Mouse (Mus musculus) midbrain, embryonic 13.5 days (tissue): ENCODE results near the gene Sult3a1. TPM values are rescaled to one million over a fixed set of nuclear protein-coding genes. Genes with fewer than 3 reads are reported as not detected.
"Not testable (repeated sequence)": the region's sequence is repeated elsewhere in the genome, so short reads cannot be mapped to it uniquely, and the experiment has no call there.

Experiments used
- ATAC-seq: fragments of 200-750 bp; cut with Nextera tagmentation; 2 replicates; pipeline ENCODE4 v1.8.0; 2017; ENCODE audit warnings: mild to moderate bottlenecking, moderate TSS enrichment, moderate library complexity
- H3K27ac ChIP-seq: fragments of 300-500 bp; sonication (generic); 2 replicates; pipeline ENCODE4 v1.5.1; 2015; ENCODE audit warnings: inconsistent platforms, mild to moderate bottlenecking, moderate library complexity
- H3K27me3 ChIP-seq: fragments of 300-500 bp; sonication (generic); 2 replicates; pipeline ENCODE4 v1.6.1; 2015; ENCODE audit warnings: mild to moderate bottlenecking, inconsistent platforms
- H3K36me3 ChIP-seq: fragments of 300-500 bp; sonication (generic); 2 replicates; pipeline ENCODE4 v1.6.1; 2015; ENCODE audit warnings: mild to moderate bottlenecking, inconsistent platforms
- H3K4me1 ChIP-seq: fragments of 300-500 bp; sonication (generic); replicated peaks from 2 replicates; pipeline ENCODE4 v1.6.1; 2015; ENCODE audit warnings: inconsistent platforms
- H3K4me2 ChIP-seq: fragments of 300-500 bp; sonication (generic); replicated peaks from 2 replicates; pipeline ENCODE4 v1.6.1; 2015; ENCODE audit warnings: moderate library complexity, mild to moderate bottlenecking, inconsistent platforms
- H3K4me3 ChIP-seq: fragments of 300-500 bp; sonication (generic); replicated peaks from 2 replicates; pipeline ENCODE4 v1.5.1; 2015; ENCODE audit warnings: mild to moderate bottlenecking, inconsistent platforms
- H3K9ac ChIP-seq: fragments of 300-500 bp; sonication (generic); replicated peaks from 2 replicates; pipeline ENCODE4 v1.6.1; 2015; ENCODE audit warnings: mild to moderate bottlenecking, inconsistent platforms
- H3K9me3 ChIP-seq: fragments of 300-500 bp; sonication (generic); 2 replicates; pipeline ENCODE4 v1.6.1; 2016; ENCODE audit warnings: mild to moderate bottlenecking, inconsistent platforms
- WGBS: fragments of 180-500 bp; shearing (Covaris S2); methylation state at CpG from one replicate; pipeline ENCODE4 v1.1.7; 2015; 5-methylcytosine and 5-hydroxymethylcytosine counted together
- polyA plus RNA-seq: library from polyadenylated mRNA; unstranded; fragments of >200 nt; fragmentation: Nextera tagmentation; extraction: Ambion mirVana; gene quantifications from 2 replicates; pipeline ENCODE4 v1.2.1, GENCODE M21; 2015

The Sult3a1 gene
- not detected in 2 replicates for polyA plus RNA-seq

GRCm38 (mm10) chr10:33857421-33857820 lies at the start of gene Sult3a1:
Gene Sult3a1 (plus strand): TSS chr10:33857721.
- no peaks in the 10 kb centered on the region for H3K4me1 ChIP-seq
- H3K9ac ChIP-seq = no peak within 1 kb of the TSS
- H3K4me3 ChIP-seq = no peak within 1 kb of the TSS
- no peak within 1 kb of the TSS for H3K4me2 ChIP-seq
- no peak for ATAC-seq
- no peaks in the 10 kb centered on the region for H3K36me3 ChIP-seq
- H3K27me3 ChIP-seq = no peaks in the 10 kb centered on the region
- H3K27ac ChIP-seq = no peak within 1 kb of the TSS
- H3K9me3 ChIP-seq = no peaks in the 10 kb centered on the region

GRCm38 (mm10) chr10:33811807-33812206 lies 45.7 kb upstream of the Sult3a1 start:
- no peaks in the 10 kb centered on the region for H3K9me3 ChIP-seq
- H3K4me2 ChIP-seq = no peak overlapping the region
- H3K4me3 ChIP-seq = no peak overlapping the region
- no peak overlapping the region for H3K27ac ChIP-seq
- peak; percentile 70; the same call in 1 of the 2 replicates for ATAC-seq
- WGBS = 20% methylated on average over 1 of the region's 1 CpGs
- no peak overlapping the region for H3K9ac ChIP-seq
- no peaks in the 10 kb centered on the region for H3K27me3 ChIP-seq
- no peaks in the 10 kb centered on the region for H3K36me3 ChIP-seq
- no peaks in the 10 kb centered on the region for H3K4me1 ChIP-seq

DNA sequence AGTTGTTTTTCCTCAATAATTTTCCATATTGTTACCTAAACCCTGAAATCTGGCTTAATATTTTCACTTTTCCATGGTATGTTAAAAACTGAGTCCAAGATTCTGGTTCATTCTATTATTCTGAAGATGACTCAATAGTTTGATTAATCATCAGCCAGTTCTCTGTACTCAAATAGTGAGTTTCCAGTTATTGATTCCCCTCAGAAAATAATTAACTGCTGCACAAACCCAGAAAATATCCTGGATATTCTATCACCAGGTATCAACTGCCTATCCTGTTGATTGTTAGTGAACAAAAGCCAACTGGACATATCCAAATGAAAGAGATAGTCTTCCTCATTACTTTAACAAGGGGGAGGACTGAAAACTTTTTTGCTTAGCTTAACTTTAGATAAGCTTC lies 43.3 kb upstream of the Sult3a1 start:
- Histone ChIP-seq H3K27me3 (no peaks in the 10 kb centered on the region), H3K9ac (no peak overlapping the region), H3K4me1 (no peaks in the 10 kb centered on the region), H3K4me3 (no peak overlapping the region), H3K27ac (no peak overlapping the region), H3K4me2 (no peak overlapping the region), H3K36me3 (no peaks in the 10 kb centered on the region), H3K9me3 (no peaks in the 10 kb centered on the region)
- ATAC-seq = no peak

- H3K4me3 ChIP-seq = no peak overlapping the region
- no peak overlapping the region for H3K27ac ChIP-seq
- 71% methylated on average over 1 of the region's 1 CpGs for WGBS
- no peak overlapping the region for H3K9ac ChIP-seq
- no peaks in the 10 kb centered on the region for H3K9me3 ChIP-seq
- H3K4me1 ChIP-seq = no peaks in the 10 kb centered on the region
- H3K36me3 ChIP-seq = no peaks in the 10 kb centered on the region
- H3K4me2 ChIP-seq = no peak overlapping the region
- no peaks in the 10 kb centered on the region for H3K27me3 ChIP-seq
- ATAC-seq = no peak
Observed at GRCm38 (mm10) chr10:33816923-33817322, 40.6 kb upstream of the Sult3a1 start.

DNA sequence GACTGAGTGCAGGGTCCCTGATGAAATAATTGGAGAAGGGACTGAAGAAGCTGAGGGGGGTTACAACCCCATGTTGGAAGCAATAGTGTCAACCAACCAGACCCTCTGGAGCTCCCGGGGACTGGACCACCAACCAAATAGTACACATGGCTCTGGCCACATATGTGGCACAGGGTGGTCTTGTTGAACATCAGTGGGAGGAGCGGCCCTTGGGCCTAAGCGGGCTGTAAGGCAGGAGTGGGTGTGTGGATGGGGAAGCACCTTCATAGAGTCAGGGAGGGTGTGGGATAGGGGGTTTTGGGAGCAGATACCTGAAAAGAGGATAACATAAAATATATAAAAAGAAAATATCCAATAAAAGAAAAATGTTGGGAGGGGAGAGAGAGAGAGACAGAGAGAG lies 36.6 kb upstream of the Sult3a1 start:
- ATAC-seq = no peak
- WGBS = 98% methylated on average over 3 of the region's 3 CpGs

DNA sequence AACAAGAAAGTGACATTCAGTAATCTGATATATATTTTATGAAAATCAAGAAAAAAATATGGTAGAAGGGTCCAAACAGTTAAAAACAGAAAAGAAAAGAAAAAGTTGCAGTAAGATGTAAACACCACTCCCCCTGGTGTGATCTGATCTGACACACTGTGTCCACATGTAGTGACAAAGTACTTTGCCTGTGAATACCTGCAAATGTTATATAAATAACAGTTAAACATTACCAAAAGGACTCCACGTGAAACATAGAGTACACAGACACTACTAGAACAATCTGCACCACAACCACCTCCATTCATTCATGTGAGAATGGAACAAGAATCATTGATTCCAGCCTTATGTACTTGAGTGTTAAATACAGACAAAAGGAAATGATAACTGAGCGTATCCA lies 8.5 kb downstream of the Sult3a1 start:
- H3K9ac ChIP-seq = no peak overlapping the region
- no peak for ATAC-seq
- no peak overlapping the region for H3K4me3 ChIP-seq
- no peaks in the 10 kb centered on the region for H3K4me1 ChIP-seq
- H3K4me2 ChIP-seq = no peak overlapping the region
- H3K36me3 ChIP-seq = no peaks in the 10 kb centered on the region
- H3K27ac ChIP-seq = no peak overlapping the region
- WGBS = 85% methylated on average over 2 of the region's 2 CpGs
- 0 out of 2 replicates have a peak, but pooled peaks cover 3% of the 10 kb centered on the region for H3K9me3 ChIP-seq
- H3K27me3 ChIP-seq = no peaks in the 10 kb centered on the region

More for the DNA sequence above, 36.6 kb upstream of the Sult3a1 start:
- no peak overlapping the region for H3K4me3 ChIP-seq
- no peak overlapping the region for H3K4me2 ChIP-seq
- H3K27me3 ChIP-seq = no peaks in the 10 kb centered on the region
- H3K27ac ChIP-seq = no peak overlapping the region
- no peaks in the 10 kb centered on the region for H3K9me3 ChIP-seq
- no peaks in the 10 kb centered on the region for H3K36me3 ChIP-seq
- H3K9ac ChIP-seq = no peak overlapping the region
- no peaks in the 10 kb centered on the region for H3K4me1 ChIP-seq

- Histone ChIP-seq H3K4me1 (no peaks in the 10 kb centered on the region), H3K27ac (no peak overlapping the region), H3K4me3 (no peak overlapping the region), H3K36me3 (no peaks in the 10 kb centered on the region), H3K9me3 (peaks cover 6% of the 10 kb centered on the region; the same call in 1 of the 2 replicates), H3K27me3 (no peaks in the 10 kb centered on the region), H3K9ac (no peak overlapping the region), H3K4me2 (no peak overlapping the region)
- ATAC-seq = no peak
- WGBS = 24% methylated on average over 1 of the region's 1 CpGs
Observed at GRCm38 (mm10) chr10:33870441-33870840, 12.9 kb downstream of the Sult3a1 start.

DNA sequence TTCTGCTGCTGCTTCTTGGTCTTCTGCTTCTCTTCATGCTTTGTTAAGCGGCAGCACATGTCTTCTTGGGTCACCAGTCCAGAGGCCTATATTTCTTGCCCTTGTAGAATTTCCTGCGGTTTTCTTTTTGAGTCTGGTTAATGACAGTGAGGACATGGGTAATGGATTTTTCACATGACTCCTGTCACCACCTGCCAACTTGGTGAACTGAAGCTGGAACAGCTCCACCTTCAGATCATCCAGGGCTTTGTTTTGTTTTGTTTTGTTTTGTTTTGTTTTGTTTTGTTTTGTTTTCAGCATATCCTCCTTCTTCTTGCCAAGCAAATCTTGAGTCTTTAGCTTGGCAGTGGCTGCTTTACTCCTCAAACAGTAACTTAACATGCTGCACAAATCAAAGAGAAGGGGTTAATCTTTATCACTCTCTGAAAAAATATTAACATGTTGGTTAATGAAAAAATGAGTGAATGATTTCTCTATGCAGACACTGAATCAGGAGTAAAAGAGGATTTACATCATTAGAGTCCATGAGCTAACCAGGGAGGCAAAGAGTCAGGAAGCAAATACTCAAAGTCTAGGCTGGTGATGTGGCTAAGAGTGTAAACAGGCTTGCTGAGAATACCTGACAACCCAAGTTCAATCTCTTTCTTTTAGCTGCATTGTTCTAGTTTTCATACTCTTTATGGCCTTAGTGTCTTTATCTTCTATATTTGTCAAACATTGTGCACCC lies 15.3 kb downstream of the Sult3a1 start:
- WGBS = 80% methylated on average over 2 of the region's 2 CpGs
- peaks cover 6% of the 10 kb centered on the region; the same call in 1 of the 2 replicates for H3K9me3 ChIP-seq
- no peak for ATAC-seq
- no peaks in the 10 kb centered on the region for H3K4me1 ChIP-seq
- H3K9ac ChIP-seq = no peak overlapping the region
- no peak overlapping the region for H3K27ac ChIP-seq
- H3K4me2 ChIP-seq = no peak overlapping the region
- no peaks in the 10 kb centered on the region for H3K36me3 ChIP-seq
- no peaks in the 10 kb centered on the region for H3K27me3 ChIP-seq
- no peak overlapping the region for H3K4me3 ChIP-seq

- not testable (repeated sequence) for H3K4me1 ChIP-seq, ATAC-seq, H3K36me3 ChIP-seq, H3K9me3 ChIP-seq, H3K27me3 ChIP-seq, H3K4me2 ChIP-seq, H3K9ac ChIP-seq, H3K4me3 ChIP-seq, H3K27ac ChIP-seq
- WGBS = 82% methylated on average over 2 of the region's 2 CpGs
Observed at GRCm38 (mm10) chr10:33882411-33882810, 24.9 kb downstream of the Sult3a1 start.

DNA sequence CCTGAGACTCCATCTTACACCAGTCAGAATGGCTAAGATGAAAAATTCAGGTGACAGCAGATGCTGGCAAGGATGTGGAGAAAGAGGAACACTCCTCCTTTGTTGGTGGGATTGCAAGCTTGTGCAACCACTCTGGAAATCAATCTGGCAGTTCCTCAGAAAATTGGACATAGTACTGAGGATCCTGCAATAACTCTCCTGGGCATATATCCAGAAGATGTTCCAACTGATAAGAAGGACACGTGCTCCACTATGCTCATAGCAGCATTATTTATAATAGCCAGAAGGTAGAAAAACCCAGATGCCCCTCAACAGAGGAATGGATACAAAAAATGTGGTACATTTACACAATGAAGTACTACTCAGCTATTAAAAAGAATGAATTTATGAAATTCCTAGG lies 44.0 kb downstream of the Sult3a1 start:
- not testable (repeated sequence) for H3K4me2 ChIP-seq, H3K4me3 ChIP-seq, H3K9me3 ChIP-seq, H3K27me3 ChIP-seq, H3K4me1 ChIP-seq, H3K9ac ChIP-seq, H3K36me3 ChIP-seq, H3K27ac ChIP-seq, ATAC-seq
- WGBS = 85% methylated on average over 1 of the region's 1 CpGs

DNA sequence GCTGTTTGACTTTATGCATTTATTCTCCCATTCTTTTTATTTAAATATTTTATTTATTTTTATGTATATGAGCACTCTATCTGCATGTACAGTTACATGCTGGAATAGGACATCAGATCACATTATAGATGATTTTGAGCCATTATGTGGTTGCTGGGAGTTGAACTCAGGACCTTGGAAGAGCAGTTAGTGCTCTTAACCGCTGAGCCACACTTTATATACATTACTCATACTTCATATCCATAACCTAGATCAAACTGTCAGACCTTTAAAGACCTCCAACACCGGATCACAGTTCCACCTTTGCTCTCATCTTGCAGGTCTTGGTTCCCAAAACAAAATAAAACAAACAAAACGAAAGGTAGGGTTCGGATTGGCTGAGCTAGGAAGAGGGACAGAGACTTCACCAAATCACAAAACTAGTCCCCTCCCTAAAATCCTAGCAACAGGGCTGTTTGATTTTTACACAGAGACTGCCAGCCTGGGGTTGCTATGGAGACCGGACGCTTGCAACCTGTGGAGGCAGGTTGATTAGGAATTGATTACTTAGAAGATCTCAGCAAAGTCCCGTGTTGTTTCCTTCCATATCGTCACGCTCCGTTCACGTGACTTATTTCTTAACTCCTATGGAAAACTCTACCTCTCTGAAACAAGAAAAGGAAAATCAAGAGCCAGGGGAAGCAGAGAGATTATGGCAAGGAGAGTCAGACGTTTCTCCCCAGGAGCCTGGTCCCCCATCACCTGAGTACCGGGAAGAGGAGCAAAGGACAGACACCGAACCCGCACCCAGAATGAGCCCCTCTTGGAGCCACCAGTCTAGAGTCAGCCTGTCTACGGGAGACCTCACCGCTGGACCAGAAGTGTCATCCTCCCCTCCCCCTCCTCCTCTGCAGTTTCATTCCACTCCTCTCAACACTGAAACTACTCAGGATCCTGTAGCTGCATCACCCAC lies 47.3 kb downstream of the Sult3a1 start, which contains the start of gene Rsph4a:
Gene Rsph4a (plus strand): TSS at position 582 of the 952 bp plus-strand sequence.
- H3K4me1 ChIP-seq = peaks cover 6% of the 10 kb centered on the region
- 0 out of 2 replicates have a peak within 1 kb of the TSS, but pooled peaks have one; percentile 39 for H3K9ac ChIP-seq
- no peaks in the 10 kb centered on the region for H3K36me3 ChIP-seq
- peak within 1 kb of the TSS; percentile 61 for H3K4me2 ChIP-seq
- 7% methylated on average over 17 of the region's 17 CpGs for WGBS
- no peaks in the 10 kb centered on the region for H3K9me3 ChIP-seq
- peak within 1 kb of the TSS; percentile 34 for H3K4me3 ChIP-seq
- no peaks in the 10 kb centered on the region for H3K27me3 ChIP-seq
- ATAC-seq = peak; percentile 99
- no peak within 1 kb of the TSS for H3K27ac ChIP-seq

DNA sequence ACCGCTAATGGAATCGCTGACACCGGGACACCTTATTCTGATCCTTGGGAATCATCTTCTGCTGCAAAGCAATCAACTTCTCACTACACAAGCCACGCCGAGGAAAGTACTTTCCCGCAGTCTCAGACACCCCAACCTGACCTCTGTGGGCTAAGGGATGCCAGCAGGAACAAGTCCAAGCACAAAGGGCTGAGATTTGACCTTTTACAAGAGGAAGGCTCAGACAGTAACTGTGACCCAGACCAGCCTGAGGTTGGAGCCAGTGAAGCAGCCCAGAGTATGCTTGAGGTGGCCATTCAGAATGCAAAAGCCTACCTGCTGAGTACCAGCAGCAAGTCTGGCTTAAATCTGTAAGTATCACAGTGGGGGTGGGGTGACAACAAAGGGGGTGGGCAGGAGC lies 48.0 kb downstream of the Sult3a1 start:
- Histone ChIP-seq H3K4me2 (peak overlapping the region; percentile 61), H3K27me3 (no peaks in the 10 kb centered on the region), H3K27ac (no peak overlapping the region), H3K4me1 (peaks cover 6% of the 10 kb centered on the region), H3K36me3 (no peaks in the 10 kb centered on the region), H3K4me3 (peak overlapping the region; percentile 34), H3K9me3 (no peaks in the 10 kb centered on the region), H3K9ac (no peak overlapping the region)
- ATAC-seq = peak; percentile 65
- 2% methylated on average over 6 of the region's 6 CpGs for WGBS
